Mouse (Mus musculus): Measurements from ENCODE around the gene Tuba1b. TPM values are rescaled to one million over a fixed set of nuclear protein-coding genes. Genes with fewer than 3 reads are reported as not detected.

Gene Tuba1b
- polyA plus RNA-seq, 1 experiment: 694 TPM

GRCm38 (mm10) chr15:98968701-98969371, 34.5 kb upstream of the Tuba1b start:
- WGBS: 84% methylated on average over 12 of the region's 12 CpGs
- TF ChIP-seq POLR2A (IDR thresholded peaks at IDR 0.05; ENCODE audit: low read depth, low read length) (no peak), CTCF (IDR thresholded peaks at IDR 0.05; ENCODE audit: extremely low read depth, insufficient read depth, insufficient read length, insufficient replicate concordance) (no peak)
- Histone ChIP-seq H3K27ac (ENCODE audit: insufficient read depth, low read length) (no peak overlapping the region), H3K4me3 (ENCODE audit: extremely low read depth, insufficient read depth, insufficient read length) (no peak overlapping the region), H3K27me3 (ENCODE audit: control insufficient read depth, insufficient read depth, low read length) (no peaks in the 10 kb centered on the region), H3K36me3 (ENCODE audit: control insufficient read depth, insufficient read depth, low read length) (no peaks in the 10 kb centered on the region), H3K4me1 (ENCODE audit: control insufficient read depth, insufficient read depth, insufficient read length) (0 out of 2 replicates have a peak, but pooled peaks cover 3% of the 10 kb centered on the region)
- DNase-seq (ENCODE audit: low read depth in 1 of 2, low spot score in 2 of 2): no peak

- Histone ChIP-seq H3K4me1 (ENCODE audit: control insufficient read depth, insufficient read depth, insufficient read length) (no peaks in the 10 kb centered on the region), H3K27me3 (ENCODE audit: control insufficient read depth, insufficient read depth, low read length) (no peaks in the 10 kb centered on the region), H3K36me3 (ENCODE audit: control insufficient read depth, insufficient read depth, low read length) (no peaks in the 10 kb centered on the region), H3K4me3 (ENCODE audit: extremely low read depth, insufficient read depth, insufficient read length) (no peak overlapping the region), H3K27ac (ENCODE audit: insufficient read depth, low read length) (no peak overlapping the region)
- WGBS: 83% methylated on average over 3 of the region's 3 CpGs
- TF ChIP-seq POLR2A (IDR thresholded peaks at IDR 0.05; ENCODE audit: low read depth, low read length): no peak
- TF ChIP-seq CTCF (IDR thresholded peaks at IDR 0.05; ENCODE audit: extremely low read depth, insufficient read depth, insufficient read length, insufficient replicate concordance): no peak
- DNase-seq (ENCODE audit: low read depth in 1 of 2, low spot score in 2 of 2): no peak
Observed at GRCm38 (mm10) chr15:98959531-98959930, 25.2 kb upstream of the Tuba1b start.

GRCm38 (mm10) chr15:98958901-98959420, 24.6 kb upstream of the Tuba1b start:
- no peaks in the 10 kb centered on the region for H3K4me1 ChIP-seq (ENCODE audit: control insufficient read depth, insufficient read depth, insufficient read length)
- H3K27me3 ChIP-seq (ENCODE audit: control insufficient read depth, insufficient read depth, low read length): no peaks in the 10 kb centered on the region
- WGBS: 83% methylated on average over 4 of the region's 4 CpGs
- no peak overlapping the region for H3K4me3 ChIP-seq (ENCODE audit: extremely low read depth, insufficient read depth, insufficient read length)
- no peak for TF ChIP-seq POLR2A (IDR thresholded peaks at IDR 0.05; ENCODE audit: low read depth, low read length)
- TF ChIP-seq CTCF (IDR thresholded peaks at IDR 0.05; ENCODE audit: extremely low read depth, insufficient read depth, insufficient read length, insufficient replicate concordance): no peak
- no peak overlapping the region for H3K27ac ChIP-seq (ENCODE audit: insufficient read depth, low read length)
- no peaks in the 10 kb centered on the region for H3K36me3 ChIP-seq (ENCODE audit: control insufficient read depth, insufficient read depth, low read length)
- no peak for DNase-seq (ENCODE audit: low read depth in 1 of 2, low spot score in 2 of 2)

GRCm38 (mm10) chr15:98957475-98957874, 23.1 kb upstream of the Tuba1b start:
- TF ChIP-seq CTCF (IDR thresholded peaks at IDR 0.05; ENCODE audit: extremely low read depth, insufficient read depth, insufficient read length, insufficient replicate concordance) (no peak), POLR2A (IDR thresholded peaks at IDR 0.05; ENCODE audit: low read depth, low read length) (no peak)
- Histone ChIP-seq H3K4me3 (ENCODE audit: extremely low read depth, insufficient read depth, insufficient read length) (no peak overlapping the region), H3K27ac (ENCODE audit: insufficient read depth, low read length) (no peak overlapping the region), H3K36me3 (ENCODE audit: control insufficient read depth, insufficient read depth, low read length) (no peaks in the 10 kb centered on the region), H3K4me1 (ENCODE audit: control insufficient read depth, insufficient read depth, insufficient read length) (no peaks in the 10 kb centered on the region), H3K27me3 (ENCODE audit: control insufficient read depth, insufficient read depth, low read length) (no peaks in the 10 kb centered on the region)
- no peak for DNase-seq (ENCODE audit: low read depth in 1 of 2, low spot score in 2 of 2)
- 81% methylated on average over 5 of the region's 5 CpGs for WGBS

GRCm38 (mm10) chr15:98956000-98956399, 21.6 kb upstream of the Tuba1b start:
- Histone ChIP-seq H3K36me3 (ENCODE audit: control insufficient read depth, insufficient read depth, low read length) (no peaks in the 10 kb centered on the region), H3K27me3 (ENCODE audit: control insufficient read depth, insufficient read depth, low read length) (no peaks in the 10 kb centered on the region), H3K4me3 (ENCODE audit: extremely low read depth, insufficient read depth, insufficient read length) (no peak overlapping the region), H3K4me1 (ENCODE audit: control insufficient read depth, insufficient read depth, insufficient read length) (no peaks in the 10 kb centered on the region; the same call in 1 of the 2 replicates), H3K27ac (ENCODE audit: insufficient read depth, low read length) (no peak overlapping the region)
- WGBS: 91% methylated on average over 4 of the region's 4 CpGs
- no peak for DNase-seq (ENCODE audit: low read depth in 1 of 2, low spot score in 2 of 2)
- TF ChIP-seq POLR2A (IDR thresholded peaks at IDR 0.05; ENCODE audit: low read depth, low read length) (no peak), CTCF (IDR thresholded peaks at IDR 0.05; ENCODE audit: extremely low read depth, insufficient read depth, insufficient read length, insufficient replicate concordance) (no peak)

GRCm38 (mm10) chr15:98955324-98955723, 21.0 kb upstream of the Tuba1b start:
- Histone ChIP-seq H3K27ac (ENCODE audit: insufficient read depth, low read length) (no peak overlapping the region), H3K36me3 (ENCODE audit: control insufficient read depth, insufficient read depth, low read length) (no peaks in the 10 kb centered on the region), H3K4me1 (ENCODE audit: control insufficient read depth, insufficient read depth, insufficient read length) (no peaks in the 10 kb centered on the region; the same call in 1 of the 2 replicates), H3K27me3 (ENCODE audit: control insufficient read depth, insufficient read depth, low read length) (no peaks in the 10 kb centered on the region), H3K4me3 (ENCODE audit: extremely low read depth, insufficient read depth, insufficient read length) (no peak overlapping the region)
- no peak for DNase-seq (ENCODE audit: low read depth in 1 of 2, low spot score in 2 of 2)
- WGBS: 91% methylated on average over 4 of the region's 4 CpGs
- TF ChIP-seq POLR2A (IDR thresholded peaks at IDR 0.05; ENCODE audit: low read depth, low read length) (no peak), CTCF (IDR thresholded peaks at IDR 0.05; ENCODE audit: extremely low read depth, insufficient read depth, insufficient read length, insufficient replicate concordance) (no peak)

All from spleen, adult 2 months (tissue).